Mouse (Mus musculus) MEL (cell line): ENCODE measurements around the gene Zfp9. TPM values are rescaled to one million over a fixed set of nuclear protein-coding genes. Genes with fewer than 3 reads are reported as not detected.

Experiments
- DNase-seq: peaks from one replicate; pipeline ENCODE4 v3.0.0; 2011; ENCODE audit warnings: low read depth, low spot score
- H3K27ac ChIP-seq: 2 replicates; pipeline ENCODE4 v1.5.1; 2012; ENCODE audit warnings: low read depth, mild to moderate bottlenecking, control low read depth, low read length, moderate library complexity; ENCODE audit not compliant: control insufficient read depth
- H3K27me3 ChIP-seq, 2 experiments: fragments of 150-350 bp in 1 of 2; sonication (generic) in 1 of 2; 2 replicates each; pipeline ENCODE4 v1.6.1; 2012; ENCODE audit warnings: low read length in 2 of 2, mild to moderate bottlenecking in 2 of 2, improper control_type of control experiment in 1 of 2, moderate library complexity in 1 of 2; ENCODE audit not compliant: insufficient read depth in 2 of 2, control insufficient read depth in 1 of 2
- H3K36me3 ChIP-seq, 2 experiments: 2 replicates each; pipeline ENCODE4 v1.6.1; 2012 to 2014; ENCODE audit warnings: low read length in 2 of 2, improper control_type of control experiment in 1 of 2, inconsistent platforms in 1 of 2, mild to moderate bottlenecking in 1 of 2; ENCODE audit not compliant: insufficient read depth in 2 of 2, control insufficient read depth in 1 of 2
- H3K4me1 ChIP-seq, 2 experiments: fragments of 150-350 bp in 1 of 2; sonication (generic) in 1 of 2; 2 replicates each; pipeline ENCODE4 v1.6.1; 2012; ENCODE audit warnings: low read length in 2 of 2, improper control_type of control experiment in 1 of 2, mild to moderate bottlenecking in 1 of 2; ENCODE audit not compliant: insufficient read depth in 2 of 2, control insufficient read depth in 1 of 2
- H3K4me3 ChIP-seq, 2 experiments: fragments of 150-350 bp in 1 of 2; sonication (generic) in 1 of 2; 2 replicates each; pipeline ENCODE4 v1.5.1; 2012; ENCODE audit warnings: low read depth in 2 of 2, low read length in 2 of 2, mild to moderate bottlenecking in 2 of 2, moderate library complexity in 2 of 2, control low read depth in 1 of 2, improper control_type of control experiment in 1 of 2; ENCODE audit not compliant: control insufficient read depth in 1 of 2, insufficient read depth in 1 of 2
- H3K79me2 ChIP-seq: 2 replicates; pipeline ENCODE4 v1.6.1; 2012; ENCODE audit warnings: mild to moderate bottlenecking, low read length, moderate library complexity; ENCODE audit not compliant: control insufficient read depth, poor library complexity, insufficient read depth
- H3K9ac ChIP-seq: 2 replicates; pipeline ENCODE4 v1.6.1; 2012; ENCODE audit warnings: low read depth, mild to moderate bottlenecking, control low read depth, low read length, moderate library complexity; ENCODE audit not compliant: control insufficient read depth, poor library complexity, severe bottlenecking
- H3K9me3 ChIP-seq: fragments of 150-350 bp; sonication (generic); replicated peaks from 2 replicates; pipeline ENCODE4 v1.6.1; 2012; ENCODE audit warnings: mild to moderate bottlenecking, low read length, improper control_type of control experiment, moderate library complexity; ENCODE audit not compliant: insufficient read depth
- BHLHE40 ChIP-seq: IDR thresholded peaks from 2 replicates; pipeline ENCODE4 v1.6.1; 2012; ENCODE audit warnings: low read depth, mild to moderate bottlenecking, inconsistent platforms, low read length, improper control_type of control experiment, borderline replicate concordance
- CHD2 ChIP-seq: IDR thresholded peaks from 2 replicates; pipeline ENCODE4 v1.6.1; 2011; ENCODE audit warnings: low read length, improper control_type of control experiment
- CTCF ChIP-seq, 3 experiments: IDR thresholded peaks in 2 of 3; conservative IDR thresholded peaks in 1 of 3; 2 replicates each; pipeline ENCODE4 v1.5.1; 2011 to 2012; ENCODE audit warnings: low read length in 3 of 3, low read depth in 2 of 3, mild to moderate bottlenecking in 2 of 3, improper control_type of control experiment in 1 of 3, inconsistent platforms in 1 of 3, mixed read lengths in 1 of 3, moderate library complexity in 1 of 3; ENCODE audit not compliant: control insufficient read depth in 1 of 3, insufficient read depth in 1 of 3, poor library complexity in 1 of 3, severe bottlenecking in 1 of 3
- E2F4 ChIP-seq: IDR thresholded peaks from 2 replicates; pipeline ENCODE4 v1.6.1; 2011; ENCODE audit warnings: low read depth, low read length, improper control_type of control experiment, borderline replicate concordance
- ELF1 ChIP-seq: IDR thresholded peaks from 2 replicates; pipeline ENCODE4 v1.6.1; 2014; ENCODE audit warnings: low read depth, mild to moderate bottlenecking, inconsistent platforms, low read length, improper control_type of control experiment, moderate library complexity
- EP300 ChIP-seq, 2 experiments: IDR thresholded peaks; 2 replicates each; pipeline ENCODE4 v1.6.1; 2011; ENCODE audit warnings: improper control_type of control experiment in 2 of 2, low read length in 2 of 2, low read depth in 1 of 2, mild to moderate bottlenecking in 1 of 2
- GABPA ChIP-seq: IDR thresholded peaks from 2 replicates; pipeline ENCODE4 v1.6.1; 2012; ENCODE audit warnings: low read depth, mild to moderate bottlenecking, inconsistent platforms, low read length, improper control_type of control experiment, moderate library complexity
- HCFC1 ChIP-seq: IDR thresholded peaks from 2 replicates; pipeline ENCODE4 v1.6.1; 2012; ENCODE audit warnings: low read depth, mild to moderate bottlenecking, inconsistent platforms, low read length, improper control_type of control experiment, moderate library complexity
- JUND ChIP-seq: IDR thresholded peaks from 2 replicates; pipeline ENCODE4 v1.6.1; 2011; ENCODE audit warnings: low read depth, mild to moderate bottlenecking, improper control_type of control experiment, low read length
- MAFK ChIP-seq: IDR thresholded peaks from 2 replicates; pipeline ENCODE4 v1.6.1; 2011; ENCODE audit warnings: low read depth, mild to moderate bottlenecking, low read length, improper control_type of control experiment, borderline replicate concordance
- MAX ChIP-seq: IDR thresholded peaks from 2 replicates; pipeline ENCODE4 v1.6.1; 2011; ENCODE audit warnings: low read length, improper control_type of control experiment
- MXI1 ChIP-seq: IDR thresholded peaks from 2 replicates; pipeline ENCODE4 v1.6.1; 2011; ENCODE audit warnings: mild to moderate bottlenecking, low read depth, low read length, improper control_type of control experiment
- NELFE ChIP-seq: IDR thresholded peaks from 2 replicates; pipeline ENCODE4 v1.6.1; 2011; ENCODE audit warnings: low read depth, low read length, improper control_type of control experiment
- NRF1 ChIP-seq: IDR thresholded peaks from 2 replicates; pipeline ENCODE4 v1.6.1; 2014; ENCODE audit warnings: low read depth, mild to moderate bottlenecking, inconsistent platforms, low read length, improper control_type of control experiment, moderate library complexity; ENCODE audit not compliant: poor library complexity, insufficient read depth, severe bottlenecking
- POLR2A ChIP-seq, 2 experiments: IDR thresholded peaks; 2 replicates each; pipeline ENCODE4 v1.6.1; 2011 to 2012; ENCODE audit warnings: low read length in 2 of 2, mild to moderate bottlenecking in 2 of 2, control low read depth in 1 of 2, improper control_type of control experiment in 1 of 2, low read depth in 1 of 2, moderate library complexity in 1 of 2; ENCODE audit not compliant: control insufficient read depth in 1 of 2, insufficient read depth in 1 of 2, poor library complexity in 1 of 2
- SIN3A ChIP-seq: IDR thresholded peaks from 2 replicates; pipeline ENCODE4 v1.6.1; 2012; ENCODE audit warnings: low read length, improper control_type of control experiment, inconsistent platforms
- TAL1 ChIP-seq: IDR thresholded peaks from 2 replicates; pipeline ENCODE4 v1.6.1; 2012; ENCODE audit warnings: mild to moderate bottlenecking, inconsistent platforms, low read length, moderate library complexity, mixed read lengths
- TCF12 ChIP-seq: IDR thresholded peaks from 2 replicates; pipeline ENCODE4 v1.6.1; 2014; ENCODE audit warnings: low read depth, mild to moderate bottlenecking, inconsistent platforms, low read length, improper control_type of control experiment, moderate library complexity
- UBTF ChIP-seq: IDR thresholded peaks from 2 replicates; pipeline ENCODE4 v1.6.1; 2012; ENCODE audit warnings: low read depth, mild to moderate bottlenecking, inconsistent platforms, low read length, improper control_type of control experiment, moderate library complexity, borderline replicate concordance; ENCODE audit not compliant: insufficient read depth
- USF1 ChIP-seq: IDR thresholded peaks from 2 replicates; pipeline ENCODE4 v1.6.1; 2014; ENCODE audit warnings: low read depth, mild to moderate bottlenecking, inconsistent platforms, low read length, improper control_type of control experiment, moderate library complexity
- USF2 ChIP-seq, 2 experiments: IDR thresholded peaks; 2 replicates each; pipeline ENCODE4 v1.6.1; 2011 to 2012; ENCODE audit warnings: improper control_type of control experiment in 2 of 2, low read length in 2 of 2, borderline replicate concordance in 1 of 2, inconsistent platforms in 1 of 2, low read depth in 1 of 2, mild to moderate bottlenecking in 1 of 2; ENCODE audit not compliant: insufficient read depth in 1 of 2
- ZKSCAN1 ChIP-seq: IDR thresholded peaks from 2 replicates; pipeline ENCODE4 v1.6.1; 2012; ENCODE audit warnings: low read depth, mild to moderate bottlenecking, inconsistent platforms, low read length, improper control_type of control experiment, moderate library complexity
- ZMIZ1 ChIP-seq: IDR thresholded peaks from 2 replicates; pipeline ENCODE4 v1.6.1; 2012; ENCODE audit warnings: low read depth, mild to moderate bottlenecking, inconsistent platforms, low read length, improper control_type of control experiment, moderate library complexity
- polyA plus RNA-seq, 2 experiments: library from polyadenylated mRNA; stranded (reverse) in 1 of 2; unstranded in 1 of 2; fragments of >175 nt in 1 of 2; fragments of >200 nt in 1 of 2; gene quantifications; 2 replicates each; pipeline versions ENCODE4 v1.2.1 to v1.2.4; 2012; ENCODE audit warnings: low replicate concordance in 2 of 2, low read depth in 1 of 2; ENCODE audit not compliant: insufficient read length in 2 of 2, insufficient read depth in 1 of 2, missing spikeins in 1 of 2
- total RNA-seq: library from RNA; depleted of rRNA; stranded (reverse); fragments of 300-350 nt; gene quantifications from 2 replicates; pipeline ENCODE4 v1.2.3, GENCODE M21; 2012

Gene Zfp9
- total and polyA plus RNA-seq, 3 experiments = 1.1 to 1.2 TPM; not detected in 1

DNA sequence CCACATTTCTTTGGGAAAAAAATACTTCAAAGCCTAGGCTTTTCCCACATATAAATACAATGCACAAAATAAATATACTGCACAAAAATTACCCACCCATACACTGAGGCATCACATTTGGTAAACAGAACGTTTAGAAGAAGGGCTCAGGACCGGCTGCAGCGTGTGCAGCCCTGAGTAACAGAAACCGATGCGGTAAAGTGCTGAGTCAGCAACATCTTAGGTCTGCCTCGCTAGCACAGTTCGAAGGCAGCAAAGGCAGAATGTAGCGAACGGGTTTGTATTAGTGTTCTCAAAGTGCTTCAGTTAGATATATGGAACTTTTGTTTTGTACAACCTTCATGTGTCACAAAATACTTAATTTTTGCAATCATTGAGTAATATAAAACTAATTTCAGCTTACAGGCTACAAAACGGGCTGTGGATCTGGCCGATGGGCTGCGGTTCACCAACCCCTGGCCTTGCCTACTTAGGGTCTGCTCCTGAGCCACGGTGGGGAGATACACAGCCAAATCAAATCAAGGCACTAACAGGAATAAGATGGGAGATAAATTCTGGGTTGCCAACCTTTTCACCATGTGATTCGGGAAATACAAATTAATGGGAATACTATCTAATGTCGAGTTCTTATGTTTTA is 16.9 kb downstream of the Zfp9 start:
- H3K9ac ChIP-seq = no peak overlapping the region
- no peaks in the 10 kb centered on the region for H3K27me3 ChIP-seq
- no peaks in the 10 kb centered on the region for H3K36me3 ChIP-seq
- no peak for TF ChIP-seq TAL1
- peak; percentile 93 for TF ChIP-seq MAFK
- no peaks in the 10 kb centered on the region for H3K79me2 ChIP-seq
- DNase-seq = no peak
- H3K4me1 ChIP-seq = no peaks in the 10 kb centered on the region
- no peak overlapping the region for H3K27ac ChIP-seq
- no peaks in the 10 kb centered on the region for H3K9me3 ChIP-seq
- no peak overlapping the region for H3K4me3 ChIP-seq

DNA sequence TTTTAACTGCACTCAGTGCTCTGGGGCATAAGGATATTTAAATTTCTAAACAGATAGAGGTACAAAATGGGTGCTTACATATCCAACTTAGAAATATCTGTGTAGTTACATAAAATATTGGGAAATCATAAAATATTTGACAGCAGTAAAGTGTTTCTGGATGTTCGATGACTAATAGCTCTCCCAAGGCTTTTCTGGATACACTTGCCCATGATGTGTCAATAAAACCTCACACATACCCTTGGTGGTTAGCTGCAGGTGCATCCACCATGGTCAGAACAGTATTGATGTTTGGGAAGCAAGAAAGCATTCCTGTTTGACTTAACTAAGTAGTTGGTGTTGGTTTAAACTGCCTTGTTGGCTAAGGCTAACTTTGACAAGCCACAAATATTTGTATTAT is 21.4 kb downstream of the Zfp9 start:
- TF ChIP-seq BHLHE40 (no peak), GABPA (no peak), USF2 (IDR thresholded peaks at IDR 0.05; ENCODE audit: borderline replicate concordance in 1 of 2, insufficient read depth in 1 of 2, low read depth in 1 of 2, low read length in 2 of 2) (no peak), TCF12 (no peak), ZKSCAN1 (no peak), E2F4 (no peak), CTCF (IDR thresholded peaks at IDR 0.05 in 2 of 3, conservative IDR thresholded peaks at IDR 0.05 in 1 of 3; ENCODE audit: control insufficient read depth in 1 of 3, insufficient read depth in 1 of 3, low read depth in 2 of 3, low read length in 3 of 3, poor library complexity in 1 of 3, severe bottlenecking in 1 of 3) (no peak), USF1 (no peak), MXI1 (no peak)
- Histone ChIP-seq H3K4me1 (peaks cover 0 to 7% of the 10 kb centered on the region in 2 experiments; a peak in 3 of 4 replicates), H3K36me3 (peaks cover 0 to 5% of the 10 kb centered on the region in 2 experiments; a peak in 1 of 4 replicates), H3K27me3 (no peaks in the 10 kb centered on the region; a peak in 1 of 4 replicates), H3K27ac (no peak overlapping the region), H3K79me2 (0 out of 2 replicates have a peak, but pooled peaks cover 4% of the 10 kb centered on the region), H3K4me3 (no peak overlapping the region), H3K9me3 (no peaks in the 10 kb centered on the region), H3K9ac (no peak overlapping the region)
- DNase-seq = no peak

DNA sequence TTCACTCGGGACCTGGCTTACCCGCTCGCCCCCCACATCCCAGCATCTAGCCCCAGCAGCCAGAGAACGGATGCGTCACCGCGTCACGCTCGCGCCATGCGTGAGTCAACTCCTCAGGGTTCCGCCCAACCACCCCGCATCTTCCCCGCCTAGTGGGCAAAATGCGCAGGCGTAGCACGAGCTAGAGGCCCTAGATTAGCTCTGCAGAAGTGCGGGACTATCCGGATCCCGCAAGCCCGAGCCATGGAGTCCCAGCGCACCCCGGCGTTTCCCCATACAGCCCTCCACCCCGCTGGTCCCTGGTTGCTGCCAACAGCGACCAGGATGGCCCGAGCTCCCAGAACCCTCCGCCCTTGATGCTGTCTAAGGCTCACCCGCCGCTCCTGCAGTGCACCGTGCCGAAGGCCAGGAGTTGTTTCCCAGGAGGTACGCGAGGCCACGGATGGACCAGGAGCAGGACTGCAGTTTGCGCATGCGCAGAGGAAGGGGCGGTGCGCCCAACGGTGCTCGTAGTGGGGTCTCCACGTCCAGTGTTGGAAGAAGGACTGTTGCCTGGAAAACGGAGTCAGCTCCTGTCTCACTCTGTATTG is 24.0 kb downstream of the Zfp9 start, which contains the start of gene Zfp248:
Zfp248 (minus strand) TSS at position 487 of the 590 bp plus-strand sequence.
- peaks cover 0 to 7% of the 10 kb centered on the region in 2 experiments; a peak in 3 of 4 replicates for H3K4me1 ChIP-seq
- H3K27ac ChIP-seq = peak within 1 kb of the TSS; percentile 43
- no peaks in the 10 kb centered on the region; a peak in 1 of 4 replicates for H3K27me3 ChIP-seq
- H3K79me2 ChIP-seq = 0 out of 2 replicates have a peak, but pooled peaks cover 4% of the 10 kb centered on the region
- peaks cover 0 to 5% of the 10 kb centered on the region in 2 experiments; a peak in 2 of 4 replicates for H3K36me3 ChIP-seq
- peak; percentile 91 for DNase-seq
- peak within 1 kb of the TSS; percentile 92 to 94 for H3K4me3 ChIP-seq
- peak within 1 kb of the TSS; percentile 84 for H3K9ac ChIP-seq
- no peaks in the 10 kb centered on the region for H3K9me3 ChIP-seq
- no peak for TF ChIP-seq ELF1
- peak; percentile 54; the same call in 1 of the 2 replicates for TF ChIP-seq HCFC1
- TF ChIP-seq EP300 (IDR thresholded peaks at IDR 0.05; ENCODE audit: low read depth in 1 of 2, low read length in 2 of 2) = 0 out of 4 replicates have a peak, but pooled peaks of 1 of the 2 experiments have one; percentile 3
- TF ChIP-seq MXI1 = 0 out of 2 replicates have a peak, but pooled peaks have one; percentile 17
- peak; percentile 83 for TF ChIP-seq NRF1
- peak; percentile 22; the same call in 1 of the 2 replicates for TF ChIP-seq SIN3A
- TF ChIP-seq POLR2A (IDR thresholded peaks at IDR 0.05; ENCODE audit: control insufficient read depth in 1 of 2, insufficient read depth in 1 of 2, low read depth in 1 of 2, low read length in 2 of 2, poor library complexity in 1 of 2) = peak; percentile 67 to 73; a peak in 3 of 4 replicates
- no peak for TF ChIP-seq UBTF
- TF ChIP-seq MAX = 0 out of 2 replicates have a peak, but pooled peaks have one; percentile 22
- TF ChIP-seq CHD2 = no peak
- peak; percentile 67; the same call in 1 of the 2 replicates for TF ChIP-seq NELFE
- no peak for TF ChIP-seq JUND
- TF ChIP-seq ZMIZ1 = 0 out of 2 replicates have a peak, but pooled peaks have one; percentile 21
